Mouse (Mus musculus) CD8-positive naive resting alpha-beta T cell, adult 57 days (primary cell): ENCODE measurements around the gene Btg1-ps1. TPM values are rescaled to one million over a fixed set of nuclear protein-coding genes. Genes with fewer than 3 reads are reported as not detected.

Source experiments
- total RNA-seq: library from RNA; stranded (reverse); gene quantifications from one replicate; pipeline ENCODE4 v1.2.4, GENCODE M21; 2023

Btg1-ps1 gene
- not detected for total RNA-seq

DNA sequence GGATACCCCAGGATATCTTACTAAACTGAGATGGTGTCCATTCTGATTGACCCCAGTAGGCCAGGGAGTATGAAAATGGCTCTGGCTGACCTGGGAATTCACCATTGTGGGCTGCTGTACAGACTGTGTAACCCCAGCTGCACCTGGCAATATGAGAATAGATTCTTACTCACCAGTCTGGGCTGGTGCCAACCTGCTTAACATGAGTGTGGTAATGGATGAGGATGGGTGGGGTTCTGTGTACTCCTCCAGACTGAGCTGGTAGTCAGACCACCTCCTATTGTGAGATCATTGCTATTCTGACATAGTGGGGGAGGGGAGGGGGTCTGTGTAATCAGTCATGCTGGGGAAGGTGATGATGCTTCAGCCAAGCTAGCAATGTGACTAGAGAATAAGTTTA is at the start of gene Btg1-ps1:
TSS of gene Btg1-ps1 (minus strand) at position 219 of the 400 bp plus-strand sequence.

DNA sequence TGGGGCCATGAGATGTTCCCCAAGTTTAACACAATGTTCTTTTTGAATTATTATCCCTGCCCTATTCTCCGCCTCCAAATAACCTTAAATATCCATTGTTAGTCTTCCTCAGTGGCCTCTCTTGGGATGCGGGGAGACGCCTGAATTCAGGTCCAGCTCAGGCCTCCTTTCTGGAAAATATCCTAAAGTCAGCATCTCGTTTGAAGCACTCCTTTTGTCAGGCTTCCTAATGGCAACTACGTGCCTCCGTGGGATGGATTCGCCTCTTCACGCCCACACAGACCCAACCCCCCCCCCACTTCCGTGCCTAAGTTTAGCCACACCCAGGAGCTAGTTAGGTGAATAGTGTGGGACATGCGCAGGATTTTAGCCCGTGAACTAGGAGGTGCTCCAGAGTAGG is 47.6 kb upstream of the Btg1-ps1 start, which contains the start of gene Rhox10:
TSS of gene Rhox10 (plus strand) at position 301 of the 400 bp plus-strand sequence.

DNA sequence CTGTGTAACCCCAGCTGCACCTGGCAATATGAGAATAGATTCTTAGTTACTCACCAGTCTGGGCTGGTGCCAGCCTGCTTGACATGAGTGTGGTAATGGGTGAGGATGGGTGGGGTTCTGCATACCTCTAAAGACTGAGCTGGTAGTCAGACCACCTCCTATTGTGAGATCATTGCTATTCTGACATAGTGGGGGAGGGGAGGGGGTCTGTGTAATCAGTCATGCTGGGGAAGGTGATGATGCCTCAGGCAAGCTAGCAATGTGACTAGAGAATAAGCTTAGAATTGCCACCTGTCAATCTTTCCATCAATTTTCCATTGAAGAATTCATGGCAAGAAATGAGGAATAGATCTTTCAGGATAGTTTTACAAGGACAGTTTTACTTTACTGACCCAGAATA is 24.4 kb upstream of the Btg1-ps1 start, which contains the start of gene Btg1-ps2:
TSS of gene Btg1-ps2 (minus strand) at position 101 of the 400 bp plus-strand sequence.

Other genes with a start within 250 kb of the Btg1-ps1 start
- gene Rhox5, start 214.0 kb downstream of the Btg1-ps1 start, total RNA-seq, result not detected
- gene Rhox6, start 191.9 kb downstream of the Btg1-ps1 start, total RNA-seq, result not detected
- gene Rhox7a, start 187.1 kb downstream of the Btg1-ps1 start, total RNA-seq, result not detected
- gene Rhox8, start 139.9 kb downstream of the Btg1-ps1 start, total RNA-seq, result not detected
- not detected for gene Rhox7b, start 121.6 kb downstream of the Btg1-ps1 start, total RNA-seq
- not detected for gene Rhox9, start 117.0 kb downstream of the Btg1-ps1 start, total RNA-seq
- not detected for gene Btg1-ps2, start 24.3 kb upstream of the Btg1-ps1 start, total RNA-seq
- gene Rhox10, start 47.7 kb upstream of the Btg1-ps1 start, total RNA-seq, result not detected
- gene Rhox11, start 66.3 kb upstream of the Btg1-ps1 start, total RNA-seq, result not detected
- not detected for gene Rhox12, start 92.1 kb upstream of the Btg1-ps1 start, total RNA-seq
- not detected for gene Rhox13, start 102.4 kb upstream of the Btg1-ps1 start, total RNA-seq
- gene Zbtb33, start 171.0 kb upstream of the Btg1-ps1 start, total RNA-seq, result 30.3 TPM
- gene Tmem255a, start 233.6 kb upstream of the Btg1-ps1 start, total RNA-seq, result not detected